ENCODE assay signal across 8 mouse cellular contexts in the genomic region with DNA sequence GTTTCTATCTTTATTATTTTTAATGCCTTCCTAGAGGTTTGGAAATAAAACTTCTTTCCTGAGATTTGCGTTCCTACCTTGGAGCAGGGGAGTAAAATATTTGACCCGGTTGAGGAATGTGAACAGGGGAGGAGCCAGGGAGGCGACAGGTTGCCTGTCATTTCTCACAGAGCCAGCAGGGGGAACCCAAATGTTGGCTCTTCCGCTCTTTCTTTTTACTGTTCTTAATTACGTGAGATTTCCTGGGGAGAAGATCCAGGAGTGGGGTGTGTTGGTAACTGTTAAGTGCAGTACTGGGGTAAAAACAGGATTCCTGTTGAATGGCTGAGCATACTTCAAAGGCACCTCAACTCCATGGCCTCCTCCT. TPM values are rescaled to one million over a fixed set of nuclear protein-coding genes. Genes with fewer than 3 reads are reported as not detected.
DNase-seq lines count a peak whose midpoint lies in the region; ATAC-seq and TF ChIP-seq lines count a peak whose summit lies in the region.

No protein-coding gene starts in this region.

- no peak overlapping the region for H3K4me2 ChIP-seq in forebrain, embryonic 12.5 days
- H3K4me2 ChIP-seq in hindbrain, embryonic 14.5 days (replicated peaks), result no peak overlapping the region
- H3K4me2 ChIP-seq in liver, embryonic 14.5 days (ENCODE audit: low read depth), result no peak overlapping the region
- H3K4me2 ChIP-seq in neural tube, embryonic 14.5 days (ENCODE audit: low read depth, low read length), result no peak overlapping the region

- DNase-seq in forebrain, embryonic 10.5 days (ENCODE audit: extremely low spot score, low spot score), result peak; percentile 46
- peak; percentile 63 for DNase-seq in 416B (ENCODE audit: low read depth)
- DNase-seq in hindbrain, embryonic 14.5 days (ENCODE audit: low spot score), result peak; percentile 48
- no peak for DNase-seq in liver, embryonic 14.5 days (ENCODE audit: low read depth in 3 of 3, low spot score in 3 of 3)
- DNase-seq in frontal cortex, postnatal 10 days (ENCODE audit: low spot score in 2 of 2), result no peak

- H3K9me3 ChIP-seq in forebrain, embryonic 10.5 days, result 0 out of 2 replicates have a peak, but pooled peaks cover 3% of the 10 kb centered on the region
- H3K9me3 ChIP-seq in forebrain, embryonic 12.5 days, result no peaks in the 10 kb centered on the region
- H3K9me3 ChIP-seq in hindbrain, embryonic 14.5 days (ENCODE audit: control insufficient read depth, low read length), result no peaks in the 10 kb centered on the region
- no peaks in the 10 kb centered on the region for H3K9me3 ChIP-seq in liver, embryonic 14.5 days (ENCODE audit: control insufficient read depth, low read length)
- no peaks in the 10 kb centered on the region for H3K9me3 ChIP-seq in neural tube, embryonic 14.5 days (ENCODE audit: control insufficient read depth, low read length)

- no peaks in the 10 kb centered on the region for H3K27me3 ChIP-seq in forebrain, embryonic 10.5 days (ENCODE audit: poor library complexity, severe bottlenecking)
- H3K27me3 ChIP-seq in forebrain, embryonic 12.5 days, result no peaks in the 10 kb centered on the region
- no peaks in the 10 kb centered on the region for H3K27me3 ChIP-seq in hindbrain, embryonic 14.5 days (ENCODE audit: control insufficient read depth, insufficient read depth, low read length)
- no peaks in the 10 kb centered on the region for H3K27me3 ChIP-seq in liver, embryonic 14.5 days (ENCODE audit: control insufficient read depth, insufficient read depth, low read length)
- no peaks in the 10 kb centered on the region for H3K27me3 ChIP-seq in neural tube, embryonic 14.5 days (ENCODE audit: control insufficient read depth, insufficient read depth, low read length)

- H3K9ac ChIP-seq in forebrain, embryonic 12.5 days, result no peak overlapping the region
- no peak overlapping the region for H3K9ac ChIP-seq in hindbrain, embryonic 14.5 days
- H3K9ac ChIP-seq in liver, embryonic 14.5 days (replicated peaks), result no peak overlapping the region
- no peak overlapping the region for H3K9ac ChIP-seq in neural tube, embryonic 14.5 days (replicated peaks; ENCODE audit: low read depth, low read length)

- no peak overlapping the region for H3K4me3 ChIP-seq in forebrain, embryonic 10.5 days
- H3K4me3 ChIP-seq in forebrain, embryonic 12.5 days (replicated peaks), result no peak overlapping the region
- no peak overlapping the region for H3K4me3 ChIP-seq in bone marrow, adult 2 months (replicated peaks; ENCODE audit: control insufficient read depth, low read depth, low read length)
- no peak overlapping the region for H3K4me3 ChIP-seq in hindbrain, embryonic 14.5 days (replicated peaks; ENCODE audit: low read length)
- H3K4me3 ChIP-seq in liver, embryonic 14.5 days (ENCODE audit: insufficient read depth in 1 of 2, low read depth in 2 of 2, low read length in 2 of 2), result no peak overlapping the region
- H3K4me3 ChIP-seq in neural tube, embryonic 14.5 days (ENCODE audit: low read depth, low read length), result no peak overlapping the region

- peaks cover 6% of the 10 kb centered on the region; the same call in 1 of the 2 replicates for H3K4me1 ChIP-seq in forebrain, embryonic 10.5 days
- no peaks in the 10 kb centered on the region for H3K4me1 ChIP-seq in forebrain, embryonic 12.5 days
- peaks cover 7% of the 10 kb centered on the region; the same call in 1 of the 2 replicates for H3K4me1 ChIP-seq in bone marrow, adult 2 months (ENCODE audit: control insufficient read depth, insufficient read depth, low read length)
- no peaks in the 10 kb centered on the region for H3K4me1 ChIP-seq in hindbrain, embryonic 14.5 days (replicated peaks; ENCODE audit: control insufficient read depth, insufficient read depth, low read length)
- H3K4me1 ChIP-seq in liver, embryonic 14.5 days (replicated peaks; ENCODE audit: control insufficient read depth in 2 of 2, insufficient read depth in 2 of 2, low read length in 1 of 2), result peaks cover 0 to 14% of the 10 kb centered on the region in 2 experiments; a peak in 2 of 4 replicates
- H3K4me1 ChIP-seq in neural tube, embryonic 14.5 days (ENCODE audit: control insufficient read depth, insufficient read depth, low read length), result no peaks in the 10 kb centered on the region

- peaks cover 63% of the 10 kb centered on the region for H3K36me3 ChIP-seq in forebrain, embryonic 10.5 days (replicated peaks)
- peaks cover 59% of the 10 kb centered on the region for H3K36me3 ChIP-seq in forebrain, embryonic 12.5 days (replicated peaks)
- H3K36me3 ChIP-seq in hindbrain, embryonic 14.5 days (replicated peaks; ENCODE audit: control insufficient read depth, insufficient read depth), result peaks cover 41% of the 10 kb centered on the region
- H3K36me3 ChIP-seq in liver, embryonic 14.5 days (replicated peaks; ENCODE audit: control insufficient read depth, insufficient read depth, low read depth), result no peaks in the 10 kb centered on the region; the same call in 1 of the 2 replicates
- peaks cover 24% of the 10 kb centered on the region; the same call in 1 of the 2 replicates for H3K36me3 ChIP-seq in neural tube, embryonic 14.5 days (ENCODE audit: control insufficient read depth, insufficient read depth, low read length)

- peak; percentile 65 for TF ChIP-seq CTCF in bone marrow, adult 2 months (IDR thresholded peaks at IDR 0.05; ENCODE audit: control insufficient read depth, insufficient read depth, low read length)
- TF ChIP-seq CTCF in liver, embryonic 14.5 days (IDR thresholded peaks at IDR 0.05; ENCODE audit: low read depth), result peak; percentile 78

- TF ChIP-seq EP300 in liver, embryonic 14.5 days (IDR thresholded peaks at IDR 0.05; ENCODE audit: low read depth), result no peak

- WGBS in forebrain, embryonic 10.5 days, result 14% methylated on average over 5 of the region's 5 CpGs
- WGBS in forebrain, embryonic 12.5 days, result 11% methylated on average over 5 of the region's 5 CpGs
- WGBS in bone marrow, adult 2 months, result 7% methylated on average over 5 of the region's 5 CpGs
- 11% methylated on average over 5 of the region's 5 CpGs for WGBS in hindbrain, embryonic 14.5 days
- 12% methylated on average over 5 of the region's 5 CpGs for WGBS in liver, embryonic 14.5 days (ENCODE audit: insufficient replicate concordance)
- 13% methylated on average over 5 of the region's 5 CpGs for WGBS in neural tube, embryonic 14.5 days

- peak overlapping the region; percentile 3; the same call in 1 of the 2 replicates for H3K27ac ChIP-seq in forebrain, embryonic 10.5 days
- no peak overlapping the region for H3K27ac ChIP-seq in forebrain, embryonic 12.5 days
- no peak overlapping the region for H3K27ac ChIP-seq in bone marrow, adult 2 months (ENCODE audit: control insufficient read depth, insufficient read depth, low read depth, low read length, poor library complexity)
- no peak overlapping the region for H3K27ac ChIP-seq in hindbrain, embryonic 14.5 days
- no peak overlapping the region for H3K27ac ChIP-seq in liver, embryonic 14.5 days
- no peak overlapping the region for H3K27ac ChIP-seq in neural tube, embryonic 14.5 days (ENCODE audit: low read depth, low read length)

- no peak for ATAC-seq in forebrain, embryonic 12.5 days (ENCODE audit: low FRiP score)
- ATAC-seq in hindbrain, embryonic 14.5 days (ENCODE audit: low FRiP score), result no peak
- ATAC-seq in liver, embryonic 14.5 days (ENCODE audit: insufficient read depth), result no peak
- ATAC-seq in neural tube, embryonic 14.5 days (ENCODE audit: low read depth), result 0 out of 2 replicates have a peak, but pooled peaks have one; percentile 6

- TF ChIP-seq POLR2A in bone marrow, adult 2 months (IDR thresholded peaks at IDR 0.05; ENCODE audit: borderline replicate concordance, control insufficient read depth, low read depth, low read length), result no peak

RNA-seq across cellular contexts. Expression of a gene that starts 10.9 kb away (rescaled TPM):
- 1.8 and 1.9 TPM in 2 replicates for polyA plus RNA-seq in forebrain, embryonic 10.5 days (2016; fragmentation: Nextera tagmentation; extraction: Ambion mirVana)
- 1.1 and 1.4 TPM in 2 replicates for polyA plus RNA-seq in forebrain, embryonic 12.5 days (2016; fragmentation: Nextera tagmentation; extraction: Ambion mirVana)
- polyA plus RNA-seq in bone marrow, adult 2 months (2011; ENCODE audit: insufficient read depth, insufficient read length, low replicate concordance, missing spikeins), result 3.8 and 4.3 TPM in 2 replicates
- polyA plus RNA-seq in hindbrain, embryonic 14.5 days (2014; fragmentation: Nextera tagmentation; extraction: Ambion mirVana), result 0.24 and 0.52 TPM in 2 replicates
- 2.5 and 2.6 TPM in 2 replicates for polyA plus RNA-seq in liver, embryonic 14.5 days (2012; rRNA removed)
- 2.8 and 3.8 TPM in 2 replicates for polyA plus RNA-seq in liver, embryonic 14.5 days (2014; fragmentation: Nextera tagmentation; extraction: Ambion mirVana)
- polyA plus RNA-seq in neural tube, embryonic 14.5 days (2014; fragmentation: Nextera tagmentation; extraction: Ambion mirVana), result 0.18 and 0.28 TPM in 2 replicates

RNA-seq across cellular contexts. Expression of a gene that starts 14.2 kb away (rescaled TPM):
- polyA plus RNA-seq in forebrain, embryonic 10.5 days (2016; fragmentation: Nextera tagmentation; extraction: Ambion mirVana), result 26.2 and 26.9 TPM in 2 replicates
- polyA plus RNA-seq in forebrain, embryonic 12.5 days (2016; fragmentation: Nextera tagmentation; extraction: Ambion mirVana), result 30.0 and 30.9 TPM in 2 replicates
- 8.3 and 12.4 TPM in 2 replicates for polyA plus RNA-seq in bone marrow, adult 2 months (2011; ENCODE audit: insufficient read depth, insufficient read length, low replicate concordance, missing spikeins)
- 63.8 and 66.0 TPM in 2 replicates for polyA plus RNA-seq in hindbrain, embryonic 14.5 days (2014; fragmentation: Nextera tagmentation; extraction: Ambion mirVana)
- 8.0 TPM in 2 replicates for polyA plus RNA-seq in liver, embryonic 14.5 days (2012; rRNA removed)
- polyA plus RNA-seq in liver, embryonic 14.5 days (2014; fragmentation: Nextera tagmentation; extraction: Ambion mirVana), result 6.8 and 7.3 TPM in 2 replicates
- 59.1 and 66.7 TPM in 2 replicates for polyA plus RNA-seq in neural tube, embryonic 14.5 days (2014; fragmentation: Nextera tagmentation; extraction: Ambion mirVana)

RNA-seq across cellular contexts. Expression of a gene that starts 14.9 kb away (rescaled TPM):
- polyA plus RNA-seq in forebrain, embryonic 10.5 days (2016; fragmentation: Nextera tagmentation; extraction: Ambion mirVana), result 27.2 and 27.9 TPM in 2 replicates
- polyA plus RNA-seq in forebrain, embryonic 12.5 days (2016; fragmentation: Nextera tagmentation; extraction: Ambion mirVana), result 37.4 and 39.8 TPM in 2 replicates
- 50.3 and 67.0 TPM in 2 replicates for polyA plus RNA-seq in bone marrow, adult 2 months (2011; ENCODE audit: insufficient read depth, insufficient read length, low replicate concordance, missing spikeins)
- polyA plus RNA-seq in hindbrain, embryonic 14.5 days (2014; fragmentation: Nextera tagmentation; extraction: Ambion mirVana), result 37.8 and 38.9 TPM in 2 replicates
- polyA plus RNA-seq in liver, embryonic 14.5 days (2012; rRNA removed), result 13.2 and 13.6 TPM in 2 replicates
- 16.1 and 16.8 TPM in 2 replicates for polyA plus RNA-seq in liver, embryonic 14.5 days (2014; fragmentation: Nextera tagmentation; extraction: Ambion mirVana)
- 37.2 and 47.3 TPM in 2 replicates for polyA plus RNA-seq in neural tube, embryonic 14.5 days (2014; fragmentation: Nextera tagmentation; extraction: Ambion mirVana)

RNA-seq across cellular contexts. Expression of a gene that starts 18.5 kb away (rescaled TPM):
- 119 and 130 TPM in 2 replicates for polyA plus RNA-seq in forebrain, embryonic 10.5 days (2016; fragmentation: Nextera tagmentation; extraction: Ambion mirVana)
- 109 and 111 TPM in 2 replicates for polyA plus RNA-seq in forebrain, embryonic 12.5 days (2016; fragmentation: Nextera tagmentation; extraction: Ambion mirVana)
- 70.3 and 159 TPM in 2 replicates for polyA plus RNA-seq in bone marrow, adult 2 months (2011; ENCODE audit: insufficient read depth, insufficient read length, low replicate concordance, missing spikeins)
- polyA plus RNA-seq in hindbrain, embryonic 14.5 days (2014; fragmentation: Nextera tagmentation; extraction: Ambion mirVana), result 81.8 and 88.3 TPM in 2 replicates
- 55.1 and 63.8 TPM in 2 replicates for polyA plus RNA-seq in liver, embryonic 14.5 days (2012; rRNA removed)
- polyA plus RNA-seq in liver, embryonic 14.5 days (2014; fragmentation: Nextera tagmentation; extraction: Ambion mirVana), result 80.2 and 88.2 TPM in 2 replicates
- 75.0 and 85.1 TPM in 2 replicates for polyA plus RNA-seq in neural tube, embryonic 14.5 days (2014; fragmentation: Nextera tagmentation; extraction: Ambion mirVana)

RNA-seq across cellular contexts. Expression of a gene that starts 45.1 kb away (rescaled TPM):
- 0.38 and 0.42 TPM in 2 replicates for polyA plus RNA-seq in forebrain, embryonic 10.5 days (2016; fragmentation: Nextera tagmentation; extraction: Ambion mirVana)
- 0.42 and 0.63 TPM in 2 replicates for polyA plus RNA-seq in forebrain, embryonic 12.5 days (2016; fragmentation: Nextera tagmentation; extraction: Ambion mirVana)
- polyA plus RNA-seq in bone marrow, adult 2 months (2011; ENCODE audit: insufficient read depth, insufficient read length, low replicate concordance, missing spikeins), result 1.7 TPM in 1 of 2 replicates, not detected in the other
- 0.27 TPM in 1 of 2 replicates, not detected in the other for polyA plus RNA-seq in hindbrain, embryonic 14.5 days (2014; fragmentation: Nextera tagmentation; extraction: Ambion mirVana)
- 0.04 TPM in 2 replicates for polyA plus RNA-seq in liver, embryonic 14.5 days (2012; rRNA removed)
- 0.16 TPM in 1 of 2 replicates, not detected in the other for polyA plus RNA-seq in liver, embryonic 14.5 days (2014; fragmentation: Nextera tagmentation; extraction: Ambion mirVana)
- 0.28 TPM in 1 of 2 replicates, not detected in the other for polyA plus RNA-seq in neural tube, embryonic 14.5 days (2014; fragmentation: Nextera tagmentation; extraction: Ambion mirVana)

Comparison
In these comparisons a context has a peak if more than half of its experiments do, and no peak if none do; other contexts are left out.
1. DNase-seq: peak in forebrain, embryonic 10.5 days (single experiment), 416B (single experiment) and hindbrain, embryonic 14.5 days (single experiment); none in liver, embryonic 14.5 days (0 of 3) and frontal cortex, postnatal 10 days (0 of 2).